Comparison of ENCODE assay signal across 8 mouse cellular contexts in the genomic region with DNA sequence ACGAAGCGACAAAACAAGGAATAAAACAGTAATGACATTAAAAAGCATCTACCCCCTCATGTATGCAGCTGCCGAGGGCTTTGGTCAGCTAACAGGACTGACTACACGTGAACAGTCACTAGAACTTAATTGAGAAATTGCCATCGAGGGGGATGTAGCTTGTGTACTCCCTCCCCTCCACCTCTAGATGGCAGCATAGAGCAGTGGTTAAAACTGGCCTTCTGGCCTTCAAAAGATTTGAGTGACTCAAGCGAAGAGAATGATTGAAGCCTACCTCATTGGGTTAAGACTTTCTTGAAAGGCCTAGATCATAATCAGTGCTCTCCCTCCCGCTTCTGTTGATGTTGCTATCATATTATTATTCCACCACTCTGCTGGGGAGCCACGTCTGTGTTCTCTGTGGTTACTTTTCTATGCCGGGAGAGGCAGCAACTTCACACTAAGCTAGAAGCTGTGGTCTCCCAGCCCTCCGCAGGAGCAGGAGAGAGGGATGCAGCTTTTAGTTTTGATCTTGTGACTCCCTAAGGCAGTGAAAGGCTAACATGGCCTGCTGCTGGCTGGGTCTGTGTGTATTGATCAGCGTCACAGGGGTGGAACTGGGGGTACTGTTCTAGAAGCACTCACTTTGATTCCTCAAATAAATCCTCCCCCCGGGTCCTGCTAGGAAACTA.
A peak's percentile ranks its signal among the peaks of the same experiment; 100 is the strongest.
DNase-seq lines count a peak whose midpoint lies in the region; ATAC-seq and TF ChIP-seq lines count a peak whose summit lies in the region.

No protein-coding gene starts in this region.

- H3K27me3 ChIP-seq in cerebellum, adult 2 months (ENCODE audit: control insufficient read depth, insufficient read depth, low read length): no peaks in the 10 kb centered on the region
- H3K27me3 ChIP-seq in hindbrain, embryonic 15.5 days: no peaks in the 10 kb centered on the region
- no peaks in the 10 kb centered on the region for H3K27me3 ChIP-seq in stomach, postnatal 0 days (ENCODE audit: control insufficient read depth, insufficient read depth, low read length)

- TF ChIP-seq EP300 in stomach, postnatal 0 days (optimal IDR thresholded peaks at IDR 0.05): no peak

- TF ChIP-seq CTCF in cerebellum, adult 2 months (IDR thresholded peaks at IDR 0.05; ENCODE audit: borderline replicate concordance, insufficient read depth, low read depth, low read length): peak; percentile 69; the same call in 1 of the 2 replicates
- TF ChIP-seq CTCF in stomach, postnatal 0 days (IDR thresholded peaks at IDR 0.05; ENCODE audit: low read depth): peak; percentile 90

- H3K4me1 ChIP-seq in cerebellum, adult 2 months (ENCODE audit: control insufficient read depth, insufficient read depth, low read length): no peaks in the 10 kb centered on the region
- H3K4me1 ChIP-seq in hindbrain, embryonic 15.5 days (replicated peaks): no peaks in the 10 kb centered on the region
- H3K4me1 ChIP-seq in stomach, postnatal 0 days (replicated peaks; ENCODE audit: control insufficient read depth, insufficient read depth): no peaks in the 10 kb centered on the region

- H3K9ac ChIP-seq in hindbrain, embryonic 15.5 days: no peak overlapping the region
- no peak overlapping the region for H3K9ac ChIP-seq in stomach, postnatal 0 days (ENCODE audit: low read length)

- TF ChIP-seq POLR2A in cerebellum, adult 2 months (IDR thresholded peaks at IDR 0.05; ENCODE audit: borderline replicate concordance, insufficient read depth, low read length): no peak

- H3K4me2 ChIP-seq in hindbrain, embryonic 15.5 days: no peak overlapping the region
- no peak overlapping the region for H3K4me2 ChIP-seq in stomach, postnatal 0 days (replicated peaks; ENCODE audit: low read depth)

- ATAC-seq in cerebellum, adult (ENCODE audit: insufficient number of reproducible peaks, low FRiP score, low TSS enrichment): no peak
- 0 out of 2 replicates have a peak, but pooled peaks have one; percentile 45 for ATAC-seq in hindbrain, embryonic 15.5 days (ENCODE audit: low FRiP score, low read depth)
- peak; percentile 83 for ATAC-seq in megakaryocyte, adult 5-6 weeks (ENCODE audit: poor library complexity, severe bottlenecking)
- ATAC-seq in stomach, postnatal 0 days (ENCODE audit: low FRiP score, low TSS enrichment): no peak

- H3K4me3 ChIP-seq in cerebellum, adult 2 months (replicated peaks; ENCODE audit: insufficient read depth, low read depth, low read length): no peak overlapping the region
- no peak overlapping the region for H3K4me3 ChIP-seq in hindbrain, embryonic 15.5 days
- H3K4me3 ChIP-seq in stomach, postnatal 0 days (ENCODE audit: low read depth, low read length): no peak overlapping the region

- no peak overlapping the region for H3K27ac ChIP-seq in cerebellum, adult 2 months (ENCODE audit: insufficient read depth, low read length)
- no peak overlapping the region for H3K27ac ChIP-seq in hindbrain, embryonic 15.5 days (replicated peaks)
- H3K27ac ChIP-seq in stomach, postnatal 0 days (replicated peaks): no peak overlapping the region

- 48% methylated on average over 12 of the region's 12 CpGs for WGBS in cerebellum, adult 2 months
- 47% methylated on average over 12 of the region's 12 CpGs for WGBS in hindbrain, embryonic 15.5 days
- 48% methylated on average over 12 of the region's 12 CpGs for WGBS in stomach, postnatal 0 days

- no peaks in the 10 kb centered on the region for H3K9me3 ChIP-seq in hindbrain, embryonic 15.5 days
- no peaks in the 10 kb centered on the region for H3K9me3 ChIP-seq in stomach, postnatal 0 days (ENCODE audit: control insufficient read depth, low read length)

- no peaks in the 10 kb centered on the region for H3K36me3 ChIP-seq in hindbrain, embryonic 15.5 days
- no peaks in the 10 kb centered on the region for H3K36me3 ChIP-seq in stomach, postnatal 0 days (ENCODE audit: control insufficient read depth, insufficient read depth, low read length)

- DNase-seq in cerebellum, adult 2 months: peak; percentile 9 to 18
- peak; percentile 10 for DNase-seq in ovary, postnatal 14 days (ENCODE audit: low spot score)
- no peak for DNase-seq in ovary, postnatal 10 days (ENCODE audit: low spot score)
- peak; percentile 4 for DNase-seq in cerebellum, adult 8-10 months
- DNase-seq in stomach, postnatal 0 days (ENCODE audit: low spot score): peak; percentile 43

Comparison
In these comparisons a context has a peak if more than half of its experiments do, and no peak if none do; other contexts are left out.
1. ATAC-seq: peak in hindbrain, embryonic 15.5 days (single experiment) and megakaryocyte, adult 5-6 weeks (single experiment); none in cerebellum, adult (single experiment) and stomach, postnatal 0 days (single experiment).